Mouse (Mus musculus): Measurements from ENCODE around the gene Slc35f6.

GRCm38 (mm10) chr5:30668637-30669495 is 21.1 kb downstream of the Slc35f6 start:
- TF ChIP-seq HCFC1 (IDR thresholded peaks at IDR 0.05; ENCODE audit: borderline replicate concordance, insufficient read depth, low read length) (no peak), ZNF384 (IDR thresholded peaks at IDR 0.05; ENCODE audit: low read depth, low read length) (no peak), CHD2 (IDR thresholded peaks at IDR 0.05; ENCODE audit: low read depth, low read length) (no peak)

All from ES-E14 (cell line).